Mouse (Mus musculus) retina, postnatal 1 day (tissue): ENCODE measurements around the gene Ccnk.
A peak's percentile ranks its signal among the peaks of the same experiment; 100 is the strongest.

Experiments
- DNase-seq: peaks from one replicate; pipeline ENCODE4 v3.0.0-alpha.2; 2012

The Ccnk gene

DNA sequence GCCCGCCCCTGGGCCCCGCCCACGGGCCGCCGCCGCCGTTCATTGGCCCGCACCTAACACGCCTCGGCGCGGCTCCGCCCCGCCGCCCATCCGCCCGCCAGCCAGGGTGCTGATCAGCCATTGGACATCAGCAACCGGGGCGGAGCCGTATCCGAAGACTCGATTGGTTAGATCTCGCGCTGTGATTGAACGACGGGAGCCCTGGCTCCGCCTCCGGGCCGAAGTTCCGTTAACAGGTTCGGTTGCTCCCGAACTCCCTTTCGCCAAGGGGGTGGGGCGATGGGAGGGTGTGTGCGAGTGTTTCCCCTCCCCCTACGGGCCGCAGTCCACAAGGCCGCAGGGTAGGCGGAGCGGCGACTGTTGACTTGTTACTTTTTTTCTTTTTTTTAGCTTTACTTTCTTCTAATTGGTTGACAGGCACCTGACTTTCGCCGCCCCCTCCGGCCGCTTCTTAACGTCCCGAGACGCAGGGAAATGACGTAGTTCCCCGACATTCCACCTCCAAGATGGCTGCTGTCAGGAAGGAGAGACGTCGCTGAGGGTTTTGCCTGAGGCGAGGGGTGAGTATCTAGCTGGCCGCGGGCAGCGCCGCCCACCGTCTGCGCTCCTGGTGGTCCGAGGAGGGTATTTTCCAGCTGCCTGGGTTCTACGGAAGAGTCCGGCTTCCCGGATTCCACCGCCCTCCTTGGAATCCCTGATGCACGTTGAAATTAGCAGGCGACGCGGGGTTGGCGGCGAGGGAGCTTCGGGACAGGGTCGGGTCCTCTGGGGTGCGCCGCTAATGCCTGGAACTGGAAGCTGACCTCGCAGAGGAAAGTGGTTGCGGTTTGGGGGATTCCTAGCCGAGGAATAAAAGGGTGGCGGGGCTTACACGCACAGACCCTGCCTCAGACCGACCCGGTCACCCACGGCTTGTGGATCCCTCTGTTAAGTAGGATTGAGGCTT is at the start of gene Ccnk:
TSS of gene Ccnk (plus strand) at position 259 of the 946 bp plus-strand sequence.
- DNase-seq = peak; percentile 99

DNA sequence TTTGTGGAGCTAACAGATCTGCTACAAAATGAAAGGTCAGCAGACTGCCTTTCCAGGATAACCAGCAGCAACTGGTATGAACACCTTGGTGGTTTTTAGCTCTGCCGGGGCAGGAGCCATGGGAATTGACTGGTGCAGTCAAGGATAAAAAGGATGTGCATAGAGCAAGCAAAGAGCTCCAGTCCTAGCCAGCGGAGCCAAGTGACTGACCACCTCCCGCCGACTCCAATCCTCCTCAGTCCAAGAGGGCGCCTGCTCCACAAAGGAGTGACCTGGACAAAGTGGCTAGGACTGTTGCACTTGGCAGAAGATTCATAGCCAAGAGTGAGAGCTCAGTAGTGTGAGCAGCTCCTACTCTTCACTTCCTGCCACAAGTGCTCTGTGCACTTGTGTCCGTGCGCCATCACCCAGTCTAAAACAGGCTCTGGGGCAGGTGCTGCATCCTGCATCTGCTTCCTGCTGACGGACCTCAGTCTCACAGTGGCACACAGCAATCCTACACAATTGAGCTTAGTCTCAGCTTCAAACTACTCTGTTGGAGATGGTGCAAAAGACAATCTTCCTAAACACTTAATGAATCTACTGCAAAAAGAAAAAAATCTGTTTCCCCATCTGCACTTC is 46.8 kb upstream of the Ccnk start:
- DNase-seq = no peak

- no peak for DNase-seq
Observed at GRCm38 (mm10) chr12:108133181-108133580, 46.2 kb upstream of the Ccnk start.

- DNase-seq = peak; percentile 9
Observed at GRCm38 (mm10) chr12:108135610-108136208, 43.7 kb upstream of the Ccnk start.

DNA sequence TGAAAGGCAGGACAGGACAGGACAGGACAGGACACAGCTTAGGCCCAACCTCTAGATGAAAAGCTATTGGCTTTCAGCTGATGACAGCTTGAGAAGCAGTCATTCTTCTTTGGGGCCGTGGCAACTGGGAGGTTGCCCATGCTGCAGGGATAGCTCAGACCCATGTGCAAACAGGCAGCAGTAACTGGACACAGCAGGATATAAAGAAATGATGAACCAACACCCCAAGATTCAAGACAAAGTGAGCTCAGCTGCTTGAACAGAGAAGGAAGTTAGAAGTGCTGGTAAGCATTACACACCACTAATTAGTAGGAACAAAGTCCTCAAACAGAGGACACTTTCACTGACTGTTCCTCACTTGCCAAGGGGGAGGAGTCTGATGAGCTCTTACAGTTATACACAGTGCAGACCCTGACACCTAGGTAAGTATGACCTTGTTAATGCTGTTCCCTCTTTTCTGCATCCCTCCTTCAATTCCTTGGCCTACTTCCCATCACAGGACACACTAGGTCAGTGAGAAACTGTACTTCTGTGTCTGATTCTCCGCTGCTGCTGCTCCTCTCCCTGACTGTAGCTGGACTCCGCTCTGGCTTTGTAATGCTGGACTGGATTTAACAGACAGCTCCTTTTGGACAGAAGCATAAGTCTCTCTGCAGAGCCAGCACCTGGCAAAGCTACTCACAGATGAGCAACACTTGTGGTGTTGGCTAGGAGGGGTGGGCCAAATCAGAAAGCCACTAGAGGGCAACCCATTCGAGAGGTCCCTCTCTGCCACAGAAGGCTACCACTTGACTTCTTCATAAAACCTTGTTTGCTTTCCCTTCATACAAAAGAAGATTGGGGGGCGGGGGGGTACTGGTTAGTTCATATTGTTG is 35.5 kb upstream of the Ccnk start:
- DNase-seq = no peak

GRCm38 (mm10) chr12:108145198-108145597 is 34.2 kb upstream of the Ccnk start:
- no peak for DNase-seq

- DNase-seq = peak; percentile 28
Observed at GRCm38 (mm10) chr12:108149764-108150163, 29.6 kb upstream of the Ccnk start.

DNA sequence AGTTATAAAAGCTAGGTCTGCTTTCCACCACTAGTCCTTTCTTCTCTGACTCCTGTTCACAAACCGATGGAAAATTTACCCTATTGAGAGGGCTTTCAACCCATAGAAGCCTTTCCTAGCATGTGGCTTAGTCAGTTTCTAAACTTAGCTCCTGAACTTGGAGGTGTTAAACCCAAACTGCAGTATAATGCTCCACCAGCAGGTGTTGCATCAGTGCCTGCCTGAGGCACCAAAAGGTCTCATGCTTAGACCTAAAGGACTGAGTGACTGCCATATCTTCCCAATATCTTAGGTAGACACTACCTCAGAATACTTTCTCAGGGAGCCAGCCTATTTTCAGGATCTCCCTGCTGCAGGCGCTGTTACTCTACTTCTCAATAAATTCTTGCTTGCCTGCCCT is 26.6 kb upstream of the Ccnk start:
- DNase-seq = no peak

DNA sequence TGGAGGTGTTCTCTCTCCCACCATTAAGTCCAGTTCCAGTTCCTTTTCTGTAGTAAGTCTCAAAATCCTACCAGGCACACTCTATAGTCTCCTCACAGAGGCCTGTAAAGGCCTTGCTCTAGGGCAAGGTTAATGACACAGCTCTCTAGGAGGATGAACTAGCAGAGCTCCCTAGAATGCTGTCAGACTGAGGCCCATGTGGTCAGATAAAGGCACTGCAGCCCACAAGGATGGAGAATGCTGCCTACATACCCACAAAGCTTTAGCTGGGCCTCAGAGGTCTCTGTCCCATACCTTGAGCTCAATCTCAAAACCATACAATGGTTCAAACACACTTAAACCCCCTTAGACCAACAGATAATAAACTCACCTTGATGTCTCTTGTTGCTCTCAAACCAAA is 19.5 kb upstream of the Ccnk start:
- no peak for DNase-seq

GRCm38 (mm10) chr12:108162036-108162435 is 17.3 kb upstream of the Ccnk start:
- DNase-seq = peak; percentile 54

- DNase-seq = no peak
Observed at GRCm38 (mm10) chr12:108163706-108164105, 15.7 kb upstream of the Ccnk start.

GRCm38 (mm10) chr12:108168909-108169308 is 10.5 kb upstream of the Ccnk start:
- DNase-seq = no peak

- DNase-seq = no peak
Observed at GRCm38 (mm10) chr12:108170467-108170866, 8.9 kb upstream of the Ccnk start.

DNA sequence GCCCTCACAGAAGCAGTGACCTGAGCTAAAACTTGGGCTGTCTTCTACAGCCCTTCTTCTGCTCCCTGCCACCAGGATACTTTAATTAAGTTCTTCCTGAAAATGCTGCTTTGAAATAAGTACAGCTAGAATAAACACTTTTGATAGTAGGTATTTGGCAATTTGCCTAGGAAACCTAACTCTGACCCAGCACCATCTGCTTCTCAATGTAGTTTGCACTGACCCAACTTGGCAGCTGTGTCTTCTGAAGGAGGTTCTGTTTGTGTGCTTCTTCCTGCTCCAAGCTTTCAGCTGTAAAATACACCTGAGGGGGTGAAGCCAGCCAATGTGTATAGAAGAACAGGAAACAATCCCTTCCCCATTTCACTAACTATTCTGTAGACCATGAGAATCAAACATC is 8.0 kb upstream of the Ccnk start:
- DNase-seq = no peak

- DNase-seq = no peak
Observed at GRCm38 (mm10) chr12:108172639-108173038, 6.7 kb upstream of the Ccnk start.

GRCm38 (mm10) chr12:108174606-108175505 is 4.5 kb upstream of the Ccnk start:
- no peak for DNase-seq

DNA sequence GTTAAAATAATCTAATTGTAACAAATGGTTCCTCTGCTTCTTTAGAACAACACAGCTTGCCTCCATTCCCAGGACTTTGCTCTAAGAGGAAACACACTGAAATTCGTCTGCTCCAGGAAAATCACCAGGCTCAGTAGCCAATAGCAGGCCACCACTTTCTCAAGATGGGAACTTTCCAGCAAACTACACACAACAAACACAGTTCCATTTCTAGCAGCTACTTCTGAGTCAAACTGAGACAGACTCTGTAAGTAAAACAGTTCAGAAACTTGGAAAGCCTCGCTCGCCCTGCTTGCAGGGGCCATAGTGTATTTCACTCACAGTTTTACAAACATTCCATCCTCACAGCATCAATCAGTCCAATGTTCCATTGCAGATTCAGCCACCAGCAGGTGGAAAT is 3.0 kb upstream of the Ccnk start:
- no peak for DNase-seq

- DNase-seq = peak; percentile 69
Observed at GRCm38 (mm10) chr12:108178331-108179245, 791 bp upstream of the Ccnk start.

- no peak for DNase-seq
Observed at GRCm38 (mm10) chr12:108179246-108179320, 296 bp upstream of the Ccnk start, which contains the start of gene Setd3. Setd3 (minus strand) TSS chr12:108179314.

- no peak for DNase-seq
Observed at GRCm38 (mm10) chr12:108181716-108182115, 2.3 kb downstream of the Ccnk start.

- DNase-seq = no peak
Observed at GRCm38 (mm10) chr12:108187541-108188091, 8.2 kb downstream of the Ccnk start.
